Mouse (Mus musculus): ENCODE results near the gene Dlx6. TPM values are rescaled to one million over a fixed set of nuclear protein-coding genes. Genes with fewer than 3 reads are reported as not detected.

Gene Dlx6
- polyA plus RNA-seq, 1 experiment from 2014 or later: not detected

- DNase-seq (ENCODE audit: low spot score): no peak
These were observed 3.8 kb upstream of the Dlx6 start for GRCm38 (mm10) chr6:6859111-6859949.

- DNase-seq (ENCODE audit: low spot score): no peak
These were observed 3.2 kb upstream of the Dlx6 start for GRCm38 (mm10) chr6:6859950-6860410.

GRCm38 (mm10) chr6:6860411-6861085, 2.6 kb upstream of the Dlx6 start:
- DNase-seq (ENCODE audit: low spot score): no peak

GRCm38 (mm10) chr6:6861086-6861797, 1.9 kb upstream of the Dlx6 start:
- DNase-seq (ENCODE audit: low spot score): no peak

- no peak for DNase-seq (ENCODE audit: low spot score)
These were observed 1.2 kb upstream of the Dlx6 start for GRCm38 (mm10) chr6:6861798-6862428.

- no peak for DNase-seq (ENCODE audit: low spot score)
These were observed 523 bp upstream of the Dlx6 start for GRCm38 (mm10) chr6:6862611-6863010.

- no peak for DNase-seq (ENCODE audit: low spot score)
These were observed 821 bp downstream of the Dlx6 start for GRCm38 (mm10) chr6:6863955-6864354.

- no peak for DNase-seq (ENCODE audit: low spot score)
These were observed 1.6 kb downstream of the Dlx6 start for GRCm38 (mm10) chr6:6864441-6865440.

- DNase-seq (ENCODE audit: low spot score): no peak
These were observed 3.9 kb downstream of the Dlx6 start for GRCm38 (mm10) chr6:6867031-6867430.

- DNase-seq (ENCODE audit: low spot score): no peak
These were observed 6.0 kb downstream of the Dlx6 start for GRCm38 (mm10) chr6:6869041-6869685.

- DNase-seq (ENCODE audit: low spot score): no peak
These were observed 7.0 kb downstream of the Dlx6 start for GRCm38 (mm10) chr6:6869961-6870800.

- no peak for DNase-seq (ENCODE audit: low spot score)
These were observed 7.8 kb downstream of the Dlx6 start for GRCm38 (mm10) chr6:6870876-6871420.

GRCm38 (mm10) chr6:6871692-6872091, 8.6 kb downstream of the Dlx6 start:
- DNase-seq (ENCODE audit: low spot score): no peak

GRCm38 (mm10) chr6:6872873-6873272, 9.7 kb downstream of the Dlx6 start:
- DNase-seq (ENCODE audit: low spot score): no peak

GRCm38 (mm10) chr6:6873476-6874072, 10.4 kb downstream of the Dlx6 start:
- DNase-seq (ENCODE audit: low spot score): no peak

- DNase-seq (ENCODE audit: low spot score): no peak
These were observed 11.1 kb downstream of the Dlx6 start for GRCm38 (mm10) chr6:6874073-6874771.

- DNase-seq (ENCODE audit: low spot score): no peak
These were observed 12.0 kb downstream of the Dlx6 start for GRCm38 (mm10) chr6:6875136-6875535.

All from thymus, postnatal 0 days (tissue).